Comparison of ENCODE assay signal across 27 mouse cellular contexts in genomic region chr6:23254644-23255043, GRCm38 (mm10). TPM values are rescaled to one million over a fixed set of nuclear protein-coding genes. Genes with fewer than 3 reads are reported as not detected.
DNase-seq lines count a peak whose midpoint lies in the region; ATAC-seq and TF ChIP-seq lines count a peak whose summit lies in the region.
"Had no signal": no experiment of that assay in that cellular context is flagged by ENCODE, and none has a peak within 500 bp of the region (broad histone marks: within the 10 kb centered on the region; RNA-seq: fewer than 3 reads in every experiment).

No protein-coding gene starts in this region.

- H3K9me3 ChIP-seq in forebrain, embryonic 11.5 days (ENCODE audit: control insufficient read depth, low read length), result no peaks in the 10 kb centered on the region
- H3K9me3 ChIP-seq in forebrain, embryonic 15.5 days, result no peaks in the 10 kb centered on the region
- no peaks in the 10 kb centered on the region for H3K9me3 ChIP-seq in intestine, embryonic 14.5 days (ENCODE audit: control insufficient read depth, low read length)
- H3K9me3 ChIP-seq in intestine, postnatal 0 days (ENCODE audit: control insufficient read depth), result no peaks in the 10 kb centered on the region
- H3K9me3 ChIP-seq in embryonic facial prominence, embryonic 10.5 days, result no peaks in the 10 kb centered on the region
- H3K9me3 ChIP-seq in limb, embryonic 10.5 days (replicated peaks), result no peaks in the 10 kb centered on the region
- H3K9me3 ChIP-seq: embryonic facial prominence, embryonic 12.5 days; heart, embryonic 13.5 days; liver, embryonic 12.5 days; neural tube, embryonic 13.5 days; stomach, embryonic 15.5 days had no signal

- no peak overlapping the region for H3K27ac ChIP-seq in forebrain, embryonic 11.5 days (ENCODE audit: low read depth, low read length)
- no peak overlapping the region for H3K27ac ChIP-seq in forebrain, embryonic 15.5 days (replicated peaks)
- no peak overlapping the region for H3K27ac ChIP-seq in intestine, embryonic 14.5 days (ENCODE audit: low read depth)
- no peak overlapping the region for H3K27ac ChIP-seq in intestine, postnatal 0 days (ENCODE audit: low read depth, low read length)
- no peak overlapping the region for H3K27ac ChIP-seq in embryonic facial prominence, embryonic 10.5 days (replicated peaks)
- H3K27ac ChIP-seq in limb, embryonic 10.5 days, result no peak overlapping the region
- H3K27ac ChIP-seq: embryonic facial prominence, embryonic 12.5 days; heart, embryonic 13.5 days; layer of hippocampus, adult 2 months; left cerebral cortex, adult 2 months; liver, embryonic 12.5 days; neural tube, embryonic 13.5 days; stomach, embryonic 15.5 days had no signal

- H3K4me1 ChIP-seq in forebrain, embryonic 11.5 days (replicated peaks; ENCODE audit: control insufficient read depth, insufficient read depth, low read length), result peaks cover 15% of the 10 kb centered on the region
- H3K4me1 ChIP-seq in forebrain, embryonic 15.5 days, result peaks cover 10% of the 10 kb centered on the region
- H3K4me1 ChIP-seq in intestine, embryonic 14.5 days (replicated peaks; ENCODE audit: control insufficient read depth, insufficient read depth, low read length), result no peaks in the 10 kb centered on the region
- no peaks in the 10 kb centered on the region for H3K4me1 ChIP-seq in intestine, postnatal 0 days (replicated peaks; ENCODE audit: control insufficient read depth, insufficient read depth, low read length)
- peaks cover 11% of the 10 kb centered on the region for H3K4me1 ChIP-seq in embryonic facial prominence, embryonic 10.5 days
- peaks cover 11% of the 10 kb centered on the region for H3K4me1 ChIP-seq in limb, embryonic 10.5 days
- H3K4me1 ChIP-seq: liver, embryonic 12.5 days had no signal

- no peaks in the 10 kb centered on the region for H3K36me3 ChIP-seq in forebrain, embryonic 11.5 days (ENCODE audit: control insufficient read depth, insufficient read depth, low read length)
- H3K36me3 ChIP-seq in forebrain, embryonic 15.5 days, result no peaks in the 10 kb centered on the region
- no peaks in the 10 kb centered on the region for H3K36me3 ChIP-seq in intestine, embryonic 14.5 days (ENCODE audit: control insufficient read depth, insufficient read depth, low read length)
- no peaks in the 10 kb centered on the region for H3K36me3 ChIP-seq in intestine, postnatal 0 days (ENCODE audit: control insufficient read depth, insufficient read depth)
- no peaks in the 10 kb centered on the region for H3K36me3 ChIP-seq in embryonic facial prominence, embryonic 10.5 days (replicated peaks)
- H3K36me3 ChIP-seq in limb, embryonic 10.5 days, result no peaks in the 10 kb centered on the region
- H3K36me3 ChIP-seq: embryonic facial prominence, embryonic 12.5 days; heart, embryonic 13.5 days; liver, embryonic 12.5 days; neural tube, embryonic 13.5 days; stomach, embryonic 15.5 days had no signal

- no peak for TF ChIP-seq CTCF in intestine, postnatal 0 days (IDR thresholded peaks at IDR 0.05; ENCODE audit: low read depth)

- no peak for ATAC-seq in forebrain, embryonic 11.5 days (replicated peaks; ENCODE audit: low FRiP score)
- no peak for ATAC-seq in forebrain, embryonic 15.5 days (replicated peaks)
- ATAC-seq in intestine, embryonic 14.5 days (replicated peaks; ENCODE audit: low FRiP score, low TSS enrichment, low read depth), result no peak
- ATAC-seq in intestine, postnatal 0 days, result no peak
- ATAC-seq: CD4-positive, CD25-positive, alpha-beta regulatory T cell, adult 4 months; liver, embryonic 12.5 days; liver, postnatal 0 days; lung, postnatal 0 days had no signal

- 17% methylated on average over 11 of the region's 11 CpGs for WGBS in forebrain, embryonic 11.5 days
- WGBS in forebrain, embryonic 15.5 days, result 36% methylated on average over 11 of the region's 11 CpGs
- WGBS in intestine, embryonic 14.5 days, result 2% methylated on average over 11 of the region's 11 CpGs
- WGBS in intestine, postnatal 0 days, result 4% methylated on average over 11 of the region's 11 CpGs
- 6% methylated on average over 11 of the region's 11 CpGs for WGBS in embryonic facial prominence, embryonic 10.5 days
- 4% methylated on average over 11 of the region's 11 CpGs for WGBS in limb, embryonic 10.5 days

- H3K27me3 ChIP-seq in forebrain, embryonic 11.5 days (ENCODE audit: control insufficient read depth, insufficient read depth, low read length), result peaks cover 25% of the 10 kb centered on the region
- H3K27me3 ChIP-seq in forebrain, embryonic 15.5 days, result peaks cover 82% of the 10 kb centered on the region
- peaks cover 100% of the 10 kb centered on the region for H3K27me3 ChIP-seq in intestine, embryonic 14.5 days (replicated peaks; ENCODE audit: control insufficient read depth, insufficient read depth, low read length)
- peaks cover 87% of the 10 kb centered on the region for H3K27me3 ChIP-seq in intestine, postnatal 0 days (replicated peaks; ENCODE audit: control insufficient read depth, insufficient read depth, low read length)
- peaks cover 98% of the 10 kb centered on the region for H3K27me3 ChIP-seq in embryonic facial prominence, embryonic 10.5 days (replicated peaks; ENCODE audit: low read depth, poor library complexity, severe bottlenecking)
- peaks cover 98% of the 10 kb centered on the region for H3K27me3 ChIP-seq in limb, embryonic 10.5 days (ENCODE audit: low read depth, poor library complexity, severe bottlenecking)

- DNase-seq in forebrain, embryonic 11.5 days (ENCODE audit: low spot score), result peak; percentile 59
- peak; percentile 63 for DNase-seq in intestine, embryonic 14.5 days (ENCODE audit: low spot score)
- peak; percentile 39 for DNase-seq in embryonic facial prominence, embryonic 10.5 days (ENCODE audit: low spot score)
- DNase-seq in limb, embryonic 10.5 days (ENCODE audit: low spot score), result peak; percentile 52
- no peak for DNase-seq in kidney, adult 8-10 months
- DNase-seq: adrenal gland, postnatal 14 days; cerebellum, adult 11 months; cerebellum, adult 9-10 months; cerebellum, postnatal 36 days; gastrocnemius, postnatal 10 days; kidney, postnatal 36 days; right cerebral cortex, postnatal 25 days had no signal

- no peak overlapping the region for H3K4me3 ChIP-seq in forebrain, embryonic 11.5 days (ENCODE audit: low read depth, low read length)
- no peak overlapping the region for H3K4me3 ChIP-seq in forebrain, embryonic 15.5 days
- no peak overlapping the region for H3K4me3 ChIP-seq in intestine, embryonic 14.5 days (ENCODE audit: low read depth, low read length)
- no peak overlapping the region for H3K4me3 ChIP-seq in intestine, postnatal 0 days (ENCODE audit: low read depth, low read length)
- no peak overlapping the region for H3K4me3 ChIP-seq in embryonic facial prominence, embryonic 10.5 days
- H3K4me3 ChIP-seq in limb, embryonic 10.5 days, result no peak overlapping the region
- H3K4me3 ChIP-seq: layer of hippocampus, adult 2 months; left cerebral cortex, adult 2 months; liver, embryonic 12.5 days; neural tube, embryonic 13.5 days; stomach, embryonic 15.5 days had no signal

- H3K4me2 ChIP-seq in forebrain, embryonic 11.5 days (ENCODE audit: low read depth, low read length, severe bottlenecking), result no peak overlapping the region; the same call in 1 of the 2 replicates
- H3K4me2 ChIP-seq in forebrain, embryonic 15.5 days (replicated peaks), result no peak overlapping the region
- no peak overlapping the region for H3K4me2 ChIP-seq in intestine, embryonic 14.5 days (ENCODE audit: low read length)
- no peak overlapping the region for H3K4me2 ChIP-seq in intestine, postnatal 0 days (replicated peaks; ENCODE audit: low read depth)
- H3K4me2 ChIP-seq: liver, embryonic 12.5 days; neural tube, embryonic 13.5 days; stomach, embryonic 15.5 days had no signal

- H3K9ac ChIP-seq in forebrain, embryonic 11.5 days (ENCODE audit: low read length), result no peak overlapping the region
- H3K9ac ChIP-seq in forebrain, embryonic 15.5 days (replicated peaks), result no peak overlapping the region
- no peak overlapping the region for H3K9ac ChIP-seq in intestine, embryonic 14.5 days (ENCODE audit: low read length)
- no peak overlapping the region for H3K9ac ChIP-seq in intestine, postnatal 0 days (ENCODE audit: low read depth, low read length)
- H3K9ac ChIP-seq: embryonic facial prominence, embryonic 12.5 days; heart, embryonic 13.5 days; liver, embryonic 12.5 days; liver, postnatal 0 days; neural tube, embryonic 13.5 days; stomach, embryonic 15.5 days had no signal

RNA-seq across cellular contexts. Expression of gene Fezf1, which starts 6.5 kb away (rescaled TPM):
- polyA plus RNA-seq in forebrain, embryonic 11.5 days (2014; fragmentation: Nextera tagmentation; extraction: Ambion mirVana), result 34.9 and 37.0 TPM in 2 replicates
- polyA plus RNA-seq in forebrain, embryonic 15.5 days (2015; fragmentation: Nextera tagmentation; extraction: Ambion mirVana), result 7.1 and 13.1 TPM in 2 replicates
- not detected in 2 replicates for polyA plus RNA-seq in intestine, embryonic 14.5 days (2014; fragmentation: Nextera tagmentation; extraction: Ambion mirVana)
- not detected in 2 replicates for polyA plus RNA-seq in intestine, postnatal 0 days (2015; fragmentation: Nextera tagmentation; extraction: Ambion mirVana)
- polyA plus RNA-seq in embryonic facial prominence, embryonic 10.5 days (2016; fragmentation: Nextera tagmentation; extraction: Ambion mirVana), result 6.1 and 7.2 TPM in 2 replicates
- polyA plus RNA-seq in limb, embryonic 10.5 days (2016; fragmentation: Nextera tagmentation; extraction: Ambion mirVana), result not detected in 2 replicates
- polyA plus RNA-seq: CD4-positive, CD25-positive, alpha-beta regulatory T cell, adult 4 months; gonadal fat pad, adult 2 months; heart, embryonic 13.5 days; kidney, embryonic 16.5 days; liver, embryonic 12.5 days; liver, postnatal 0 days; lung, postnatal 0 days; neural tube, embryonic 13.5 days; stomach, embryonic 15.5 days; urinary bladder, adult 2 months had no signal

Comparison
In these comparisons a context has a peak if more than half of its experiments do, and no peak if none do; other contexts are left out.
1. DNase-seq: peak in forebrain, embryonic 11.5 days (single experiment), intestine, embryonic 14.5 days (single experiment), embryonic facial prominence, embryonic 10.5 days (single experiment) and limb, embryonic 10.5 days (single experiment); none in kidney, adult 8-10 months (0 of 2).